Mouse (Mus musculus): ENCODE results near the gene Cycs. TPM values are rescaled to one million over a fixed set of nuclear protein-coding genes. Genes with fewer than 3 reads are reported as not detected.

The Cycs gene
- polyA plus RNA-seq, 1 experiment from 2014 or later, result 66.8 TPM

DNA sequence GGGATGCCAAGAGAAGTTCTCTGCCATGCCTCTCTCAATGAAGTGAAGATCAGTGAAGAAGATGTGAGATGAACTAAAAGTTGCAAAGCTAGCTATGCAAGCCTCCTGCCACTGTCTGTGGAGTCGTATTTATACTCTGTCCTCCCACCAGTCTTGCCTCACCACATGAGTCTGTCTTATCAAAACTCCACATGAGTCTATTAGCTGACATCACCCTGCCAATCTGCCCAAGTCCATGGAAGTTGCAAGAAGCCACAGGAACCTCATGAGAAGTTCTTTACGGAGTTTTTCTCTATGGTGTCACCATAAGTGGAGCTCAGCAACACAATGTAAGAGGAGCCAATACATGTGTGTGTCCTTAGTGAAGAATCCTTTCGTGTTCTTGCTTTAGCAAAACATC lies 35.3 kb downstream of the Cycs start:
- no peak overlapping the region for H3K9ac ChIP-seq (replicated peaks; ENCODE audit: low read depth, low read length)
- 0 out of 2 replicates have a peak, but pooled peaks cover 4% of the 10 kb centered on the region for H3K4me1 ChIP-seq (replicated peaks; ENCODE audit: control insufficient read depth, insufficient read depth, low read length)
- H3K27ac ChIP-seq (ENCODE audit: low read length), result no peak overlapping the region
- no peaks in the 10 kb centered on the region for H3K36me3 ChIP-seq (ENCODE audit: control insufficient read depth, insufficient read depth)
- H3K9me3 ChIP-seq (ENCODE audit: control insufficient read depth, low read length), result no peaks in the 10 kb centered on the region
- ATAC-seq, result no peak
- H3K27me3 ChIP-seq (replicated peaks; ENCODE audit: control insufficient read depth, insufficient read depth, low read length), result no peaks in the 10 kb centered on the region
- 87% methylated on average over 3 of the region's 3 CpGs for WGBS
- no peak overlapping the region for H3K4me3 ChIP-seq (replicated peaks; ENCODE audit: low read length)
- H3K4me2 ChIP-seq (ENCODE audit: low read length), result no peak overlapping the region

DNA sequence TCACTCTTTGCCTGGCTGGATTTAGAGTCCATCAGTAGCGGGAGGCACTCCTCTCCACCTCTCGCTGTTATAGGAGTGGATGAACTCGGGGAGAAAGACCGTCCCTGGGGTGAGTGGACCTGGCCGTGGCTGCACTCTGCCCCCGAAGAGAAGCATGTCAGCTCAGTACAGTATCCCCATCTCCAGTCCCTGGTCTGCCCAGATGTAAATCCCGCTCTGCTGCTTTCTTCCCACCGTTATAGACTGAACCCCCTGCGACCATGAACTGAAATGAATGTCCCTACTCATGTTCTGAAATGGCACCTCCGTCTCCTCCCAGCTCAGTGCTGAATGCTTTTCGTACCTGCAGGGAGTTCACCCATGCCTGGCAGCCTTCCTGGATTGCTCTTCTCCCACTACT lies 37.1 kb downstream of the Cycs start:
- no peaks in the 10 kb centered on the region for H3K36me3 ChIP-seq (ENCODE audit: control insufficient read depth, insufficient read depth)
- H3K4me1 ChIP-seq (replicated peaks; ENCODE audit: control insufficient read depth, insufficient read depth, low read length), result 0 out of 2 replicates have a peak, but pooled peaks cover 4% of the 10 kb centered on the region
- ATAC-seq, result no peak
- no peaks in the 10 kb centered on the region for H3K9me3 ChIP-seq (ENCODE audit: control insufficient read depth, low read length)
- WGBS, result 91% methylated on average over 11 of the region's 11 CpGs
- no peaks in the 10 kb centered on the region; the same call in 1 of the 2 replicates for H3K27me3 ChIP-seq (replicated peaks; ENCODE audit: control insufficient read depth, insufficient read depth, low read length)
- no peak overlapping the region for H3K4me2 ChIP-seq (ENCODE audit: low read length)
- H3K9ac ChIP-seq (replicated peaks; ENCODE audit: low read depth, low read length), result no peak overlapping the region
- H3K4me3 ChIP-seq (replicated peaks; ENCODE audit: low read length), result no peak overlapping the region
- no peak overlapping the region for H3K27ac ChIP-seq (ENCODE audit: low read length)

DNA sequence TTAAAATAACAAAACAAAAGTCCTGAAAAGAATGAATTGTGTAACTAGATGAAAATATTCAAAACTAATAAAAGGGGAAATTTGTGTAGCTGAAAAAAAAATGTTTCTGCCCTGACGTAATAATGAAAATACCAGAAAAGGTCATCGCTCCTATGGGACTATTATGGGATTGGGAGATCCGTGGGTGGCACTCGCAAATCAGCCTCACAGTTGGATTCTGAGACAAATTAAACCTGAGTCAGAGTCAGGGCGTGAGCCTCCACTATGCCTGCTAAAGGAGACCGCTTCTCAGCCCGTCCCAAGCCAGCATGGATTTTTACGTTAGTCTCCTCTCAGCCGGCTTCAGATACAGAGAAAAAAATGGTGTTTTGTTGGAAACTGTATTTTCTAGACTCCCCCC lies 38.9 kb downstream of the Cycs start:
- Histone ChIP-seq H3K27me3 (replicated peaks; ENCODE audit: control insufficient read depth, insufficient read depth, low read length) (no peaks in the 10 kb centered on the region; the same call in 1 of the 2 replicates), H3K9ac (replicated peaks; ENCODE audit: low read depth, low read length) (no peak overlapping the region), H3K4me1 (replicated peaks; ENCODE audit: control insufficient read depth, insufficient read depth, low read length) (0 out of 2 replicates have a peak, but pooled peaks cover 4% of the 10 kb centered on the region), H3K4me3 (replicated peaks; ENCODE audit: low read length) (no peak overlapping the region), H3K4me2 (ENCODE audit: low read length) (no peak overlapping the region), H3K36me3 (ENCODE audit: control insufficient read depth, insufficient read depth) (no peaks in the 10 kb centered on the region), H3K9me3 (ENCODE audit: control insufficient read depth, low read length) (no peaks in the 10 kb centered on the region), H3K27ac (ENCODE audit: low read length) (no peak overlapping the region)
- ATAC-seq, result no peak
- WGBS, result 64% methylated on average over 9 of the region's 9 CpGs

DNA sequence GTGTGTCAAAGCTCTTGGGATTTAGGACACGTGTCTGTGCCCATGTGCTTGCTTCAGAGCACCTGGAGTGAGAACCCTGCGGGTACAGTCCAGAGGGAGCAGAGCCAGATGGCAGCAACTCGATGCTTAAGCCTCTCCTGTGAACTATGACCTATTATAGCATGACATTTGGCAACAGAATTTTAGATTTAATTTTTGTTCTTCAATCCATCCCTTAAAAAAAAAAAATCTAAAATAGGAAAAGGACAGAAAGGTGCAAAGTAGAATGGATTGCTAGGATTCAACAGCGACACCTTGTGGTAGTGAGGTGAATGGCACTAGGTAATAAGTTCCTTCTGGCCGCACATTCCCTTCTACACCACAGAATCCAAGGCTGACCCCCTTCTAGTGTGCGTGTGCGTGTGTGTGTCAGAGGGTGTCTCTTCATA lies 39.7 kb downstream of the Cycs start:
- H3K4me2 ChIP-seq (ENCODE audit: low read length), result no peak overlapping the region
- H3K4me1 ChIP-seq (replicated peaks; ENCODE audit: control insufficient read depth, insufficient read depth, low read length), result 0 out of 2 replicates have a peak, but pooled peaks cover 4% of the 10 kb centered on the region
- no peak overlapping the region for H3K9ac ChIP-seq (replicated peaks; ENCODE audit: low read depth, low read length)
- H3K4me3 ChIP-seq (replicated peaks; ENCODE audit: low read length), result no peak overlapping the region
- ATAC-seq, result peak; percentile 54; the same call in 1 of the 2 replicates
- no peak overlapping the region for H3K27ac ChIP-seq (ENCODE audit: low read length)
- no peaks in the 10 kb centered on the region; the same call in 1 of the 2 replicates for H3K27me3 ChIP-seq (replicated peaks; ENCODE audit: control insufficient read depth, insufficient read depth, low read length)
- 17% methylated on average over 7 of the region's 7 CpGs for WGBS
- no peaks in the 10 kb centered on the region for H3K9me3 ChIP-seq (ENCODE audit: control insufficient read depth, low read length)
- H3K36me3 ChIP-seq (ENCODE audit: control insufficient read depth, insufficient read depth), result no peaks in the 10 kb centered on the region

DNA sequence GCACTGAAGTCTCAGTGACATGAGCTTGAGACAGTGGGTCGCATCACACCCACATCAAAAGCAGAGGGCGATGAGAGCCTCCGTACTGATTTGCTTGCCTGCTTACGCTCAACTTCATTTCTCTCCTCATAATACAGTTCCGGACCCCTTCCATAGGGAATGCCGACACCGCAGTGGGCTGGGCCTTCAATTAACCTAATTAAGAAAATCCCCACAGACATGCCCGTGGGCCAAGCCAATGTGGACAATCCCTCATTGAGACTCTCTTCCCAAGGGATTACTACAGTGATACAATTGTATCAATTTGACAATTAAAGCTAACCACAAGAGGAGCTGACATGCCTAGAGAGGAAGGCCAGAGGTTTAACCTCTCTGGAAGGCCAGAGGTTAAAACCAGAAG lies 40.5 kb downstream of the Cycs start:
- no peaks in the 10 kb centered on the region for H3K36me3 ChIP-seq (ENCODE audit: control insufficient read depth, insufficient read depth)
- no peak overlapping the region for H3K27ac ChIP-seq (ENCODE audit: low read length)
- H3K9me3 ChIP-seq (ENCODE audit: control insufficient read depth, low read length), result no peaks in the 10 kb centered on the region
- H3K4me3 ChIP-seq (replicated peaks; ENCODE audit: low read length), result no peak overlapping the region
- H3K4me2 ChIP-seq (ENCODE audit: low read length), result no peak overlapping the region
- no peaks in the 10 kb centered on the region; the same call in 1 of the 2 replicates for H3K27me3 ChIP-seq (replicated peaks; ENCODE audit: control insufficient read depth, insufficient read depth, low read length)
- H3K9ac ChIP-seq (replicated peaks; ENCODE audit: low read depth, low read length), result no peak overlapping the region
- H3K4me1 ChIP-seq (replicated peaks; ENCODE audit: control insufficient read depth, insufficient read depth, low read length), result 0 out of 2 replicates have a peak, but pooled peaks cover 4% of the 10 kb centered on the region
- no peak for ATAC-seq
- 40% methylated on average over 8 of the region's 8 CpGs for whole genome bisulfite sequencing

DNA sequence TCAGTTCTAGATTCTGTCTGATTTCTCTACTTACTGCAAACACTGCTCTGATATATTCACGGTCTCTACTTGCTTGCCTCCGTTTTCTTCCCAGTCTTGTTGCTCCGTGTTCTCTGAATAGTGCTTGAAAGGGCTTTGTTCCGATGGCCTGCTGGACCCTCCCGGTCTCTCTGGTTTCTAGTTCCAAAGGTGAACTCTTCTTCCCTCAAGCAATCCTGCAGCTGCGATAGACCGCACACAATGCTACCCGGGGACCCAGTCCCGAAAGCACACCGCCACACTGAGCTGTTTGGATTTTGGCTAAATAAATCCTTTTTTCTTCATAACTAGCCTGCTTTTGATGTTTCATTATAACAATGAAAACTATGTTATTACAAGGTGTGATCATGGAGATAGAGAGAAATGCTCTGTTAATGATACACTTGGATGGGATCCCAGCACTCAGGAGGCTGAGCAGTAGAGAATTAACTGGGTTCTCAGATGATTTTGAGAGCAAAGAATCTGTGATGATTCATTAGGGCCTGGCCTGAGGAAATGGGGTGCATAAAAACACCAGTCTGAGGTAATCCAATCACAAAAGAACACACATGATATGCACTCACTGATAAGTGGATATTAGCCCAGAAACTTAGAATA lies 42.0 kb downstream of the Cycs start:
- no peaks in the 10 kb centered on the region for H3K36me3 ChIP-seq (ENCODE audit: control insufficient read depth, insufficient read depth)
- no peaks in the 10 kb centered on the region for H3K9me3 ChIP-seq (ENCODE audit: control insufficient read depth, low read length)
- no peak overlapping the region for H3K9ac ChIP-seq (replicated peaks; ENCODE audit: low read depth, low read length)
- no peaks in the 10 kb centered on the region; the same call in 1 of the 2 replicates for H3K27me3 ChIP-seq (replicated peaks; ENCODE audit: control insufficient read depth, insufficient read depth, low read length)
- 65% methylated on average over 10 of the region's 10 CpGs for WGBS
- H3K4me2 ChIP-seq (ENCODE audit: low read length), result no peak overlapping the region
- no peak overlapping the region for H3K27ac ChIP-seq (ENCODE audit: low read length)
- ATAC-seq, result no peak
- H3K4me3 ChIP-seq (replicated peaks; ENCODE audit: low read length), result no peak overlapping the region
- H3K4me1 ChIP-seq (replicated peaks; ENCODE audit: control insufficient read depth, insufficient read depth, low read length), result 0 out of 2 replicates have a peak, but pooled peaks cover 4% of the 10 kb centered on the region

DNA sequence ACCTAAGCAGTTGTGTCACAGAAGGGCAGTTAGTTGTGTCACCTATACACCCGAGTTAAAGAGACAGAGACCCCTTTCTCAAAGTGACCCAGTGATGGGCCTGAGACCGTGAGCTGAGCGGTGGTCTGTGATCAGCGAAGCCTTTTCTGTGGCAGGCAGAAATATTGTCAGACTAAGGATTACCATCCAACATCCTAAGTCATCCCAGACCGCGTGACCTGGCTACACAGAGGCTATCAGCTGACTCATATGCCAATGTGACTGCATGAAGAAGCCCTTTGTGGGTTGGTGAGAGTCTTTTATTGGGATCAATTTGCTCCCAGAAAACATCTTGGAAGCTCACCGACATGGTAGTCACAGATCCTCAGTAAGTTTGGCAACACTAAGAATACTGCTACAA lies 43.6 kb downstream of the Cycs start:
- no peaks in the 10 kb centered on the region for H3K9me3 ChIP-seq (ENCODE audit: control insufficient read depth, low read length)
- ATAC-seq, result no peak
- H3K36me3 ChIP-seq (ENCODE audit: control insufficient read depth, insufficient read depth), result no peaks in the 10 kb centered on the region
- 92% methylated on average over 7 of the region's 7 CpGs for WGBS
- H3K27ac ChIP-seq (ENCODE audit: low read length), result no peak overlapping the region
- H3K4me1 ChIP-seq (replicated peaks; ENCODE audit: control insufficient read depth, insufficient read depth, low read length), result 0 out of 2 replicates have a peak, but pooled peaks cover 4% of the 10 kb centered on the region
- H3K27me3 ChIP-seq (replicated peaks; ENCODE audit: control insufficient read depth, insufficient read depth, low read length), result no peaks in the 10 kb centered on the region; the same call in 1 of the 2 replicates
- no peak overlapping the region for H3K4me3 ChIP-seq (replicated peaks; ENCODE audit: low read length)
- no peak overlapping the region for H3K9ac ChIP-seq (replicated peaks; ENCODE audit: low read depth, low read length)
- no peak overlapping the region for H3K4me2 ChIP-seq (ENCODE audit: low read length)

DNA sequence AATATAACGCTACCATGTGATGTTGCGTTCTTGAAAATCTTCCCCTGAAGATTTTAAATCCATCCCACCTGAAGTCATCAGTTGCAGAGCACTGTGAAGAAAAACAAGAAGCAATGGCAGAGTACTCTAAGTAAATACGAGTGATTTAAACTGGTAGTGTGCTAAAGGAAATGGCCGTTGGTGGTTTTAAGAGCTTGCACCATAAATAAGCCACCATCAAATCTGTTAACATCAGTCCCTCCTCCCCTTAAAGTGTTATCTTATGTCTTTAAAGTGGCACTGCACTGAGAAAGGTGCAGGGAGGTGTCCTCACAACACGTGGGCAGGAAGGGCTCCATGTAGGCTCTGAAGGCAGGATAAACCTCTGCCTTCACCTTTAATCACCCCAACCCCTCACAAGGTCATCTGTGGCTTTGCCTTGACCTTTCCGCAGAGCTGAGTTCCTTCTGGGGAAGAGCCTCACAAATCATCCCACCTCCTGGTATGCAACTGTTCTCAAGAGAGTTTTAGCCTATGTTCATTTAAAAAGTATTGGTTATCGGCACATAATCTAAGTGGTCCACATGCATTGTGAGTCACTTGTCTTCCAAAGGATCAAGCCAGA lies 44.7 kb downstream of the Cycs start:
- WGBS, result 86% methylated on average over 7 of the region's 7 CpGs
- Histone ChIP-seq H3K9me3 (ENCODE audit: control insufficient read depth, low read length) (no peaks in the 10 kb centered on the region), H3K9ac (replicated peaks; ENCODE audit: low read depth, low read length) (no peak overlapping the region), H3K27ac (ENCODE audit: low read length) (no peak overlapping the region), H3K27me3 (replicated peaks; ENCODE audit: control insufficient read depth, insufficient read depth, low read length) (no peaks in the 10 kb centered on the region; the same call in 1 of the 2 replicates), H3K4me2 (ENCODE audit: low read length) (no peak overlapping the region), H3K4me1 (replicated peaks; ENCODE audit: control insufficient read depth, insufficient read depth, low read length) (0 out of 2 replicates have a peak, but pooled peaks cover 4% of the 10 kb centered on the region), H3K4me3 (replicated peaks; ENCODE audit: low read length) (no peak overlapping the region), H3K36me3 (ENCODE audit: control insufficient read depth, insufficient read depth) (no peaks in the 10 kb centered on the region)
- ATAC-seq, result no peak

DNA sequence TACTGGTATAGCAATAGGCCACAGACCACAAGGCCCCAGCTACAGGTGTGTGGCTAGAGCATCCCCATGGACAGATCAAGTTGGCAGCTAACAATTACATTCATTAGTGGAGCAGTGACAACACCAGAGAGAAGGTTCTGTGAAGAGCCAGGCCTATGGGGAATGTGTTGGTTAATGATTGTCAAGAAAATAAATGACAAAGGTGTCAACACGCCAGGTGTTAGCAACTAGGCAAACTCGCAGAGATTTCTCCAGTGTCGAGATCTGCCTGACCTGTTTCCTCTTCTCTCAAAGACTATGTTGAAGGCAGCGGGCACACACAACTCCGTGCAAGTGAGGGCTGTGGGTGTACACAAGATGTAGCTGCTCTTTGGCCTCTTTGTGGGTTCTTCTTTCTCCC lies 46.2 kb downstream of the Cycs start:
- Histone ChIP-seq H3K27me3 (replicated peaks; ENCODE audit: control insufficient read depth, insufficient read depth, low read length) (no peaks in the 10 kb centered on the region), H3K4me3 (replicated peaks; ENCODE audit: low read length) (no peak overlapping the region), H3K27ac (ENCODE audit: low read length) (no peak overlapping the region), H3K9me3 (ENCODE audit: control insufficient read depth, low read length) (no peaks in the 10 kb centered on the region), H3K4me2 (ENCODE audit: low read length) (no peak overlapping the region), H3K9ac (replicated peaks; ENCODE audit: low read depth, low read length) (no peak overlapping the region), H3K36me3 (ENCODE audit: control insufficient read depth, insufficient read depth) (no peaks in the 10 kb centered on the region), H3K4me1 (replicated peaks; ENCODE audit: control insufficient read depth, insufficient read depth, low read length) (no peaks in the 10 kb centered on the region)
- 90% methylated on average over 5 of the region's 5 CpGs for WGBS
- ATAC-seq, result no peak
